Mouse (Mus musculus): ENCODE results near the gene Trmt112. TPM values are rescaled to one million over a fixed set of nuclear protein-coding genes. Genes with fewer than 3 reads are reported as not detected.

The Trmt112 gene
- polyA plus RNA-seq, 1 experiment from 2014 or later, result 147 TPM

DNA sequence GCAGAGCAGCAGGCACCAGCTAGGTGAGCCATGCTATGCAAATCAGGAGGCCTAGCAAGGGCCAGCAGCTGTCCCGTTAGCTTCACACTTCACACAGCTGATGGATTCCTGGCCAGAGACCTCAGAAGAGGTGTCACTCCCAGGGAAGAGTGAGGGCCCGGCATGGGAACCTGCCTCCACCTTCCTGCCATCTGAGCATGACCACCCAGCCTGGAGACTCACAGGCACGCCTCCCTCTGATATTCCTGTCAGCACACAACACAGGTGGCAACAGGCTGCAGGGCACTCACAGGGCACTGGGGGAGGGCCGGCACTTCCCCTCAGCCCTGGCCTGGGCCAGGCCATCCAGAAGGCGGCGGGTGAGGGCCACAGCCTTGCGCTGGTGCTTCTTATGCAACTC is 45.9 kb downstream of the Trmt112 start:
- DNase-seq (ENCODE audit: low spot score), result no peak
- no peak overlapping the region for H3K9ac ChIP-seq (ENCODE audit: low read depth, low read length)
- H3K9me3 ChIP-seq (ENCODE audit: control insufficient read depth, low read length), result no peaks in the 10 kb centered on the region
- no peak for ATAC-seq (ENCODE audit: low FRiP score)
- H3K4me2 ChIP-seq (replicated peaks; ENCODE audit: low read depth, low read length), result no peak overlapping the region
- H3K4me3 ChIP-seq (ENCODE audit: low read depth, low read length), result no peak overlapping the region
- WGBS, result 83% methylated on average over 7 of the region's 7 CpGs
- H3K27ac ChIP-seq (ENCODE audit: low read depth, low read length), result no peak overlapping the region
- H3K27me3 ChIP-seq (ENCODE audit: control insufficient read depth, insufficient read depth, low read length), result no peaks in the 10 kb centered on the region; the same call in 1 of the 2 replicates
- H3K36me3 ChIP-seq (ENCODE audit: control insufficient read depth, insufficient read depth, low read length), result 0 out of 2 replicates have a peak, but pooled peaks cover 2% of the 10 kb centered on the region
- 0 out of 2 replicates have a peak, but pooled peaks cover 6% of the 10 kb centered on the region for H3K4me1 ChIP-seq (replicated peaks; ENCODE audit: control insufficient read depth, insufficient read depth, low read length)

DNA sequence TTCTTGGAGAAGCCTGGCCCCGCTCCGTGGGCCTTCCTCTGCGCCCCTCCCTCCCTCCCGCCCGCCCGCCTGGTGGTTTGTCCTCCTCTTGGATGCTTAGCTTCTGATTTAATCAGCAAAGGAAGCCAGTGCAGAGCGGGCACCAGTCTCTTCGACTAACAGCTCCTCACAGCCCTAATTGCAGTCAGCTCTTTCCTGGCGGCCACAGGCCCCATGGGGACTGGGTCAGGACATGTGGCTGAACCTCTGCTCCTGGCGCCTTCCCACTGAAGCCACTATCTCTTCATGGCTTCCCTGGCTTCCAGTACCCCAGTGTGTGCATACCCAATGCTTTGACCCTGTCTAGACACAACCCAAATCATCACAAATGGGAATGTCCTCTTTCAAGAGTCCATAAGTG is 47.0 kb downstream of the Trmt112 start:
- Histone ChIP-seq H3K4me3 (ENCODE audit: low read depth, low read length) (no peak overlapping the region), H3K36me3 (ENCODE audit: control insufficient read depth, insufficient read depth, low read length) (0 out of 2 replicates have a peak, but pooled peaks cover 2% of the 10 kb centered on the region), H3K4me2 (replicated peaks; ENCODE audit: low read depth, low read length) (no peak overlapping the region), H3K27ac (ENCODE audit: low read depth, low read length) (no peak overlapping the region), H3K9ac (ENCODE audit: low read depth, low read length) (no peak overlapping the region), H3K4me1 (replicated peaks; ENCODE audit: control insufficient read depth, insufficient read depth, low read length) (0 out of 2 replicates have a peak, but pooled peaks cover 6% of the 10 kb centered on the region), H3K27me3 (ENCODE audit: control insufficient read depth, insufficient read depth, low read length) (no peaks in the 10 kb centered on the region; the same call in 1 of the 2 replicates), H3K9me3 (ENCODE audit: control insufficient read depth, low read length) (no peaks in the 10 kb centered on the region)
- DNase-seq (ENCODE audit: low spot score) (no peak), ATAC-seq (ENCODE audit: low FRiP score) (no peak)
- 69% methylated on average over 10 of the region's 10 CpGs for WGBS

Other genes starting within 250 kb of the Trmt112 start
- gene Rps6ka4, start 69.1 kb upstream of the Trmt112 start, polyA plus RNA-seq (2014; fragmentation: Nextera tagmentation; extraction: Ambion mirVana), result 5.2 and 5.8 TPM in 2 replicates
- gene Ccdc88b, start 51.5 kb upstream of the Trmt112 start, polyA plus RNA-seq (2014; fragmentation: Nextera tagmentation; extraction: Ambion mirVana), result 0.42 and 0.74 TPM in 2 replicates
- 126 and 138 TPM in 2 replicates for gene Prdx5, start 408 bp downstream of the Trmt112 start, polyA plus RNA-seq (2014; fragmentation: Nextera tagmentation; extraction: Ambion mirVana)
- gene Esrra, start 12.1 kb downstream of the Trmt112 start, polyA plus RNA-seq (2014; fragmentation: Nextera tagmentation; extraction: Ambion mirVana), result 4.1 and 5.0 TPM in 2 replicates
- gene Catsperz, start 15.7 kb downstream of the Trmt112 start, polyA plus RNA-seq (2014; fragmentation: Nextera tagmentation; extraction: Ambion mirVana), result 0.54 TPM in 1 of 2 replicates, not detected in the other
- gene Kcnk4, start 24.8 kb downstream of the Trmt112 start, polyA plus RNA-seq (2014; fragmentation: Nextera tagmentation; extraction: Ambion mirVana), result 0.18 and 0.49 TPM in 2 replicates
- gene Bad, start 32.2 kb downstream of the Trmt112 start, polyA plus RNA-seq (2014; fragmentation: Nextera tagmentation; extraction: Ambion mirVana), result 61.7 and 63.9 TPM in 2 replicates
- 27.9 and 34.0 TPM in 2 replicates for gene Gpr137, start 32.8 kb downstream of the Trmt112 start, polyA plus RNA-seq (2014; fragmentation: Nextera tagmentation; extraction: Ambion mirVana)
- 180 and 249 TPM in 2 replicates for gene Ppp1r14b, start 65.3 kb downstream of the Trmt112 start, polyA plus RNA-seq (2014; fragmentation: Nextera tagmentation; extraction: Ambion mirVana)
- 14.6 and 14.8 TPM in 2 replicates for gene Plcb3, start 66.8 kb downstream of the Trmt112 start, polyA plus RNA-seq (2014; fragmentation: Nextera tagmentation; extraction: Ambion mirVana)
- gene Fkbp2, start 70.8 kb downstream of the Trmt112 start, polyA plus RNA-seq (2014; fragmentation: Nextera tagmentation; extraction: Ambion mirVana), result 73.7 and 79.3 TPM in 2 replicates
- gene Vegfb, start 78.0 kb downstream of the Trmt112 start, polyA plus RNA-seq (2014; fragmentation: Nextera tagmentation; extraction: Ambion mirVana), result 21.4 TPM in 2 replicates
- 18.8 and 22.5 TPM in 2 replicates for gene Dnajc4, start 82.9 kb downstream of the Trmt112 start, polyA plus RNA-seq (2014; fragmentation: Nextera tagmentation; extraction: Ambion mirVana)
- 19.3 and 19.9 TPM in 2 replicates for gene Nudt22, start 86.4 kb downstream of the Trmt112 start, polyA plus RNA-seq (2014; fragmentation: Nextera tagmentation; extraction: Ambion mirVana)
- 10.6 and 11.1 TPM in 2 replicates for gene Trpt1, start 86.4 kb downstream of the Trmt112 start, polyA plus RNA-seq (2014; fragmentation: Nextera tagmentation; extraction: Ambion mirVana)
- gene Fermt3, start 109.8 kb downstream of the Trmt112 start, polyA plus RNA-seq (2014; fragmentation: Nextera tagmentation; extraction: Ambion mirVana), result 7.3 and 7.6 TPM in 2 replicates
- gene Stip1, start 130.3 kb downstream of the Trmt112 start, polyA plus RNA-seq (2014; fragmentation: Nextera tagmentation; extraction: Ambion mirVana), result 376 and 390 TPM in 2 replicates
- gene Macrod1, start 147.1 kb downstream of the Trmt112 start, polyA plus RNA-seq (2014; fragmentation: Nextera tagmentation; extraction: Ambion mirVana), result 2.8 and 3.1 TPM in 2 replicates
- 4.6 and 5.6 TPM in 2 replicates for gene Flrt1, start 196.0 kb downstream of the Trmt112 start, polyA plus RNA-seq (2014; fragmentation: Nextera tagmentation; extraction: Ambion mirVana)

Data from hindbrain, embryonic 11.5 days (tissue).